Mouse (Mus musculus): ENCODE data around the gene Gpsm1. TPM values are rescaled to one million over a fixed set of nuclear protein-coding genes. Genes with fewer than 3 reads are reported as not detected.

The Gpsm1 gene
- polyA plus RNA-seq, 1 experiment from 2014 or later = 46.9 TPM

GRCm38 (mm10) chr2:26315925-26316311 lies 603 bp downstream of the Gpsm1 start:
- H3K27me3 ChIP-seq (ENCODE audit: control insufficient read depth, insufficient read depth, low read length) = no peaks in the 10 kb centered on the region
- H3K9ac ChIP-seq (ENCODE audit: low read depth, low read length) = peak overlapping the region; percentile 76
- ATAC-seq (ENCODE audit: low FRiP score) (peak; percentile 57), DNase-seq (ENCODE audit: low spot score) (no peak)
- 1% methylated on average over 11 of the region's 11 CpGs for WGBS
- peak overlapping the region; percentile 92 for H3K27ac ChIP-seq (ENCODE audit: low read depth, low read length)
- H3K4me3 ChIP-seq (ENCODE audit: low read depth, low read length) = peak overlapping the region; percentile 81
- peak overlapping the region; percentile 83 for H3K4me2 ChIP-seq (replicated peaks; ENCODE audit: low read depth, low read length)
- no peaks in the 10 kb centered on the region for H3K9me3 ChIP-seq (ENCODE audit: control insufficient read depth, low read length)
- peaks cover 12% of the 10 kb centered on the region; the same call in 1 of the 2 replicates for H3K4me1 ChIP-seq (replicated peaks; ENCODE audit: control insufficient read depth, insufficient read depth, low read length)
- H3K36me3 ChIP-seq (ENCODE audit: control insufficient read depth, insufficient read depth, low read length) = no peaks in the 10 kb centered on the region

DNA sequence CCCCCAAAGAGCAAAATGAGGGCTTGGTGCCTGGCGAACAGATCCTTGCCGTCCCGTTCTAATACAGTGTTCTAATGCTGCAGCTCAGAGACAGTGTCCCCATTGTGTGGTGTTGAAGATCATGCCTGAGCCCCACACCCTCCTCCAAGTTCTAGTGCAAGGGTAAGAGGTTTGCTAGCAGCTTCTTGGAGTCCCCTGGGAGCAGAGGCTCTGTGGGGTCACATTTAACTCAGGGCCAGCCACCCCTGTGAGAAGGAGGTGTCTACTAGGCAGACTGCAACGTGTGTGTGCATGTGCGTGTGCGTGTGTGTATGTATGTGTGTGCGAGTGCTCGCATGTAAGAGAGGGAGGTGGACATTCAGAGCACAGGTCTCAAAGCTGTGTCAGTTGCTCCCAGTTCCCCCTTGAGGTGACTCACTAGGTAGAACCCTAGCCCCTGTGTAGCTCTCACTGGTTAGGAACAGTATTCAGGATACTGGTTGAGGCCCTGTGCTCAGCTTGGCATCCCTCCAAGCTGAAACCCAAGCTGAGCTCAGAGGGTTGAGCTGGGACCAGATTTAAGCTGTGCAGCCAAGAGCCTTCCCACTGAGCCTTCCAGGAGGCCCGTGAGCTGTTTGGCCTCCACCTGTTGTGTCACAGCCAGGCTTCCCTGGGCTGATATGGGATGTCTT lies 1.4 kb downstream of the Gpsm1 start:
- Histone ChIP-seq H3K4me2 (replicated peaks; ENCODE audit: low read depth, low read length) (peak overlapping the region; percentile 83), H3K9me3 (ENCODE audit: control insufficient read depth, low read length) (no peaks in the 10 kb centered on the region), H3K27me3 (ENCODE audit: control insufficient read depth, insufficient read depth, low read length) (no peaks in the 10 kb centered on the region), H3K27ac (ENCODE audit: low read depth, low read length) (peak overlapping the region; percentile 92; the same call in 1 of the 2 replicates), H3K4me1 (replicated peaks; ENCODE audit: control insufficient read depth, insufficient read depth, low read length) (peaks cover 12% of the 10 kb centered on the region; the same call in 1 of the 2 replicates), H3K4me3 (ENCODE audit: low read depth, low read length) (peak overlapping the region; percentile 81), H3K9ac (ENCODE audit: low read depth, low read length) (peak overlapping the region; percentile 76), H3K36me3 (ENCODE audit: control insufficient read depth, insufficient read depth, low read length) (no peaks in the 10 kb centered on the region)
- ATAC-seq (ENCODE audit: low FRiP score) (no peak), DNase-seq (ENCODE audit: low spot score) (no peak)
- WGBS = 67% methylated on average over 9 of the region's 9 CpGs

DNA sequence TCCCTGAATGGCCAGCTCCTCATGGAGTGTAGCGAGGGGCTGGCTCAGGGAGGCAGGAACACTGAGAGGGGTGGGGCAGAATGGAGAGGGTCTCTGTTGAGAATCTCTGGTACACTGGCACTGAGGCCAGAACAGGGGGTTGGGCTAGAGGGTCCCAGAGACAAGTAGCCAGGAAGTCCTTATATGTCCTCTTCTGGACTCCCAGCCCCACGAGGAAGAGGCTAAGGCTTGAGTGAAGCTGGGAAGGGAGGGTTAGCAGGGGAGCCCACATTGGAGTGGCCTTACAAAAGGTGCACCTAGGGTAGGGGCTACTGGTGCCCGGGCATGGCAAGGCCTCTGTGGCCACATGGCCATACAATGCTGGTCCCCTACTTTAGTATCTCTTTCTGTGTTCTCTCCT lies 2.1 kb downstream of the Gpsm1 start:
- Histone ChIP-seq H3K4me1 (replicated peaks; ENCODE audit: control insufficient read depth, insufficient read depth, low read length) (peaks cover 12% of the 10 kb centered on the region; the same call in 1 of the 2 replicates), H3K4me3 (ENCODE audit: low read depth, low read length) (peak overlapping the region; percentile 81), H3K27ac (ENCODE audit: low read depth, low read length) (no peak overlapping the region), H3K4me2 (replicated peaks; ENCODE audit: low read depth, low read length) (peak overlapping the region; percentile 83), H3K9me3 (ENCODE audit: control insufficient read depth, low read length) (no peaks in the 10 kb centered on the region), H3K9ac (ENCODE audit: low read depth, low read length) (peak overlapping the region; percentile 76; the same call in 1 of the 2 replicates), H3K27me3 (ENCODE audit: control insufficient read depth, insufficient read depth, low read length) (no peaks in the 10 kb centered on the region), H3K36me3 (ENCODE audit: control insufficient read depth, insufficient read depth, low read length) (no peaks in the 10 kb centered on the region)
- ATAC-seq (ENCODE audit: low FRiP score) (no peak), DNase-seq (ENCODE audit: low spot score) (no peak)
- WGBS = 74% methylated on average over 3 of the region's 3 CpGs

GRCm38 (mm10) chr2:26317991-26318672 lies 2.8 kb downstream of the Gpsm1 start:
- Histone ChIP-seq H3K27me3 (ENCODE audit: control insufficient read depth, insufficient read depth, low read length) (no peaks in the 10 kb centered on the region), H3K27ac (ENCODE audit: low read depth, low read length) (no peak overlapping the region), H3K9ac (ENCODE audit: low read depth, low read length) (no peak overlapping the region), H3K9me3 (ENCODE audit: control insufficient read depth, low read length) (no peaks in the 10 kb centered on the region), H3K36me3 (ENCODE audit: control insufficient read depth, insufficient read depth, low read length) (no peaks in the 10 kb centered on the region), H3K4me1 (replicated peaks; ENCODE audit: control insufficient read depth, insufficient read depth, low read length) (peaks cover 12% of the 10 kb centered on the region; the same call in 1 of the 2 replicates), H3K4me2 (replicated peaks; ENCODE audit: low read depth, low read length) (peak overlapping the region; percentile 83), H3K4me3 (ENCODE audit: low read depth, low read length) (no peak overlapping the region)
- ATAC-seq (ENCODE audit: low FRiP score) (no peak), DNase-seq (ENCODE audit: low spot score) (no peak)
- WGBS = 92% methylated on average over 3 of the region's 3 CpGs

DNA sequence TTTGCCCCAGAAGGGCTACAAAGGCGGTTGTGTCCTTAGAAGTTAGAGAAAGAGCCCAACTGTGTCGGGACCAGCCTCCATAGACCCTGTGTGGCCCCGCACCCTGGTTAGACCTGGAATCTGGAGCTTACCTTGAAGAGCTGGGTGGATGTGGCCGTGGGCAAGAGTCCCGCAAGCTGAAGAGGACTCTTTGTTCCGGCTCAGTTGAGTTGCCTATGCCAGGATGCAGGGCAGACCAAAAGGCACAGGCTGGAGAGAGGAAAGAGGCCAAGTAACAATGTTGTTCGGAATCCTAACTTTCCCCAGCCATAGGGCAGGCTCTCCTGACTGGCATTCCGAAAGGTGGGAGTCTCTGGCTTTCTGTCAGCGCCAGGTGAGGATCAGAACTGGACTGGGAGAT lies 3.8 kb downstream of the Gpsm1 start:
- DNase-seq (ENCODE audit: low spot score) = no peak
- WGBS = 89% methylated on average over 9 of the region's 9 CpGs
- no peak overlapping the region for H3K9ac ChIP-seq (ENCODE audit: low read depth, low read length)
- no peak for ATAC-seq (ENCODE audit: low FRiP score)
- H3K27ac ChIP-seq (ENCODE audit: low read depth, low read length) = no peak overlapping the region
- peaks cover 12% of the 10 kb centered on the region; the same call in 1 of the 2 replicates for H3K4me1 ChIP-seq (replicated peaks; ENCODE audit: control insufficient read depth, insufficient read depth, low read length)
- no peaks in the 10 kb centered on the region; the same call in 1 of the 2 replicates for H3K36me3 ChIP-seq (ENCODE audit: control insufficient read depth, insufficient read depth, low read length)
- no peak overlapping the region for H3K4me2 ChIP-seq (replicated peaks; ENCODE audit: low read depth, low read length)
- H3K4me3 ChIP-seq (ENCODE audit: low read depth, low read length) = no peak overlapping the region
- no peaks in the 10 kb centered on the region for H3K9me3 ChIP-seq (ENCODE audit: control insufficient read depth, low read length)
- H3K27me3 ChIP-seq (ENCODE audit: control insufficient read depth, insufficient read depth, low read length) = no peaks in the 10 kb centered on the region

DNA sequence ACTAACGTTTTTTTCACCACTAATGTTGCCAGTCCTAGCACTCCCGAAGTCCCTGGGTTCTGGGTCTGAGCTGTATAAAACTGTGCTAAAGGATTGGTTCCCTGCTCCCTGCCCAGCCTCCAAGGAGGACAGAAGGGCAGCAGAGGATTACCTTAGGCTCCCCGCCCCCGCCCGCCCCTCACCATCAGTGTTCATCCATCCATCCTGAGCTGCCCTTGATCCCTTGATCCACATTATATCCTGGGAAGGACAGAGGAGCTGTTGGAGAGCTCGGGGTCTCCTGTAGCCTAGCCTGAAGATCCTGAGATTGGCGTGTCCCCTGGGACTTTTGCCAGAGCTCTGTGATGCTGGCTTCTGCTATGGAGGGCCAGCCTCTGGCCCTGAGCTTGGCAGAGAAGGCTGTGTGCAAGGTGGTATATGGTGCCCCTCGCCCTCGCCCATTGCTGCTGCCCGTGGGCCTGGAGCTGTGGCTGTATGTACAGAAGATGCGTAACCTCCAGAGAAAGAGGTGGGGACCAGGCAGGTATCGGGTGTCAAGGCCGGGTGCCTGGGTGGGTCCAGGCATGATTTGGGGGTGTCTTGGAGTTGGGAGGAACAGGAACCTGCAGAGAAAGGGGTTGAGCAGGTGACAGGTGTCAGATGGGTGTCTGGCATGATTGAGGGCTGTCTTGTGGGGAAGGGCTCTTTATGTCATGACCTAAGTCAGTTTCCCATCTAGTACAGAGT lies 4.4 kb downstream of the Gpsm1 start:
- Histone ChIP-seq H3K4me2 (replicated peaks; ENCODE audit: low read depth, low read length) (no peak overlapping the region), H3K4me1 (replicated peaks; ENCODE audit: control insufficient read depth, insufficient read depth, low read length) (peaks cover 12% of the 10 kb centered on the region; the same call in 1 of the 2 replicates), H3K36me3 (ENCODE audit: control insufficient read depth, insufficient read depth, low read length) (no peaks in the 10 kb centered on the region; the same call in 1 of the 2 replicates), H3K27ac (ENCODE audit: low read depth, low read length) (no peak overlapping the region), H3K9ac (ENCODE audit: low read depth, low read length) (no peak overlapping the region), H3K27me3 (ENCODE audit: control insufficient read depth, insufficient read depth, low read length) (no peaks in the 10 kb centered on the region), H3K4me3 (ENCODE audit: low read depth, low read length) (no peak overlapping the region), H3K9me3 (ENCODE audit: control insufficient read depth, low read length) (no peaks in the 10 kb centered on the region)
- 92% methylated on average over 13 of the region's 13 CpGs for WGBS
- DNase-seq (ENCODE audit: low spot score) (no peak), ATAC-seq (ENCODE audit: low FRiP score) (no peak)

DNA sequence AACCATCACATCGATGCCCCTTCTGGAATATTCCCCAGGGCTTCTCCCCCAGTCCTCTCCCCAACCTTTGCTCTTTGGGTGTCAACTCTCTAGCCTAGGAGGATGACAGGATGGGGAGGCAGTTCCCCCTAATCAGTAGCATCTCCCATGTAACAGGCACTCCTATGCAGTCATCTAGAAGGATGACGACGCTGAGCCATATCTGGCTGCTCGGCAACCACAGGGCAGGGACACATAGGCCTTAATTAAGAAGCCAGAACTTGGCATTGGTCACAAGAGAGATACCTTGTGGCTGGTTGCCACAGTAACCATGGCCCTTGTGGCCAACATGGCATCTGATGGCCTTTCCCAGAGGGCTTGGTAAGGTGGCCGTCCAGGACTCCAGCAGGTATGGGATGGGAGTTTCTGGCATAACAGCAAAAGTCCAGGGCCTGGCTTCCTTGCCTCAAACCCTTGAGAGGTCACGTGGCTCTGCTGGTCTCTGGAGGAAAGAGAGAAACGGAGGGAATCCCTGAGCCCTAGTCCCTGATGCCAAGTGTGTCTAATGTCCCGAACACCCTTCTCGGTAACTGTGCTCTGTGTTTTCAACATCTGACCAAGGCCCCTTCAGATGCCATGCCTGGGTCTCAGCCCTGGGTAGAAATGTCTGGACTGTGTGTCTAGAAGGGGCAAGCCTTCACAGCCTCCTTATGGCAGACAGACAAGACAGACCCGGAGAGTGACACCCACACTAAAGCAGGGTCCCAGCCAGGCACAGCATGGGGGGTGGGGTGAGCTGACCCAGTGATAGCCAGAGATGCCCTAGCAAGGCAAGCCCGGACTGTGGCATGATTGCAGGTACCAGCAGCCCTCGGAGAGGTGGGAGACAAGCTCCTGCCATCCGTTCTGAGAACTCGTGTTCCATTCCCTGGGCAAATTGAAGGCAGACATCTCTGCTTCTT lies 5.2 kb downstream of the Gpsm1 start:
- DNase-seq (ENCODE audit: low spot score) = no peak
- H3K27ac ChIP-seq (ENCODE audit: low read depth, low read length) = no peak overlapping the region
- no peaks in the 10 kb centered on the region for H3K9me3 ChIP-seq (ENCODE audit: control insufficient read depth, low read length)
- no peak for ATAC-seq (ENCODE audit: low FRiP score)
- no peak overlapping the region for H3K9ac ChIP-seq (ENCODE audit: low read depth, low read length)
- 90% methylated on average over 14 of the region's 14 CpGs for WGBS
- no peaks in the 10 kb centered on the region for H3K27me3 ChIP-seq (ENCODE audit: control insufficient read depth, insufficient read depth, low read length)
- H3K36me3 ChIP-seq (ENCODE audit: control insufficient read depth, insufficient read depth, low read length) = no peaks in the 10 kb centered on the region; the same call in 1 of the 2 replicates
- H3K4me2 ChIP-seq (replicated peaks; ENCODE audit: low read depth, low read length) = no peak overlapping the region
- H3K4me1 ChIP-seq (replicated peaks; ENCODE audit: control insufficient read depth, insufficient read depth, low read length) = peaks cover 12% of the 10 kb centered on the region; the same call in 1 of the 2 replicates
- no peak overlapping the region for H3K4me3 ChIP-seq (ENCODE audit: low read depth, low read length)

All from hindbrain, embryonic 11.5 days (tissue).